Mouse (Mus musculus) E14TG2a.4 (cell line): ENCODE measurements around the gene Eps15l1.

Experiments
- CTCF ChIP-seq: conservative IDR thresholded peaks from 2 replicates; pipeline ENCODE4 v1.5.1; 2014; ENCODE audit warnings: low read length
- POU5F1 ChIP-seq: IDR thresholded peaks from 2 replicates; pipeline ENCODE4 v1.6.1; 2014; ENCODE audit warnings: low read length, borderline replicate concordance

DNA sequence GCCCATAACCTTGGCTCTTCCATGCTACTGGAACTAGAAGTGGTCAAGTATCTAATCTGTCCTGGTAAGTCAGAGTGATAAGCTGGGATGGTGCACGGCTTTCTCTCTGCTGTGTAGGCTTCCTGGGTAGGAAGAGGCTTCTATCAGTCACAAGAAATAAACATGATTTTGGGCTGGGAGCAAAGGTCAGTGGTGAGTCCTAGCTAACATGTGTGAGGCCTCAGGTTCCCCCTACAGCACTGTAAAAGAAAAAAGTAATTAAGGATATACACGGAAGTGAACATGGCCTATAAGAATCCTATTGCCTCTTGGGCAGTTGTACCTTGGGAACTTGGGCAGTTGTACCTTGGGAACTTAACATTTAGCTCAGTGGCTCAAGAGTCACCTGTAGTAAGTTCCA lies 44.4 kb downstream of the Eps15l1 start:
- TF ChIP-seq CTCF (no peak), POU5F1 (no peak)
